Mouse (Mus musculus) limb, embryonic 11.5 days (tissue): Measurements from ENCODE around the gene P2ry12. TPM values are rescaled to one million over a fixed set of nuclear protein-coding genes. Genes with fewer than 3 reads are reported as not detected.

Experiments used
- ATAC-seq: fragments of 200-750 bp; cut with Nextera tagmentation; 2 replicates; pipeline ENCODE4 v1.8.0; 2017; ENCODE audit warnings: low read depth; ENCODE audit not compliant: insufficient number of reproducible peaks, low FRiP score, low TSS enrichment
- DNase-seq: peaks from one replicate; pipeline ENCODE4 v3.0.0-alpha.2; 2015; ENCODE audit warnings: low spot score
- H3K27ac ChIP-seq: fragments of 300-500 bp; sonication (generic); replicated peaks from 2 replicates; pipeline ENCODE4 v1.5.1; 2014; ENCODE audit warnings: low read depth, mild to moderate bottlenecking, low read length
- H3K27me3 ChIP-seq: fragments of 300-500 bp; sonication (generic); 2 replicates; pipeline ENCODE4 v1.6.1; 2014; ENCODE audit warnings: mild to moderate bottlenecking, low read length, mixed read lengths; ENCODE audit not compliant: control insufficient read depth, insufficient read depth
- H3K36me3 ChIP-seq: fragments of 300-500 bp; sonication (generic); 2 replicates; pipeline ENCODE4 v1.6.1; 2014; ENCODE audit warnings: mild to moderate bottlenecking, low read length, moderate library complexity, mixed read lengths; ENCODE audit not compliant: control insufficient read depth, insufficient read depth
- H3K4me1 ChIP-seq: fragments of 300-500 bp; sonication (generic); 2 replicates; pipeline ENCODE4 v1.6.1; 2014; ENCODE audit warnings: low read length, mixed read lengths; ENCODE audit not compliant: control insufficient read depth, insufficient read depth
- H3K4me2 ChIP-seq: fragments of 300-500 bp; sonication (generic); 2 replicates; pipeline ENCODE4 v1.6.1; 2014; ENCODE audit warnings: low read depth, mild to moderate bottlenecking, moderate library complexity; ENCODE audit not compliant: severe bottlenecking
- H3K4me3 ChIP-seq: fragments of 300-500 bp; sonication (generic); 2 replicates; pipeline ENCODE4 v1.5.1; 2014; ENCODE audit warnings: low read depth, low read length
- H3K9ac ChIP-seq: fragments of 300-500 bp; sonication (generic); 2 replicates; pipeline ENCODE4 v1.6.1; 2014; ENCODE audit warnings: mild to moderate bottlenecking, low read length
- H3K9me3 ChIP-seq: fragments of 300-500 bp; sonication (generic); 2 replicates; pipeline ENCODE4 v1.6.1; 2016; ENCODE audit warnings: low read length; ENCODE audit not compliant: control insufficient read depth
- WGBS: fragments of 180-500 bp; shearing (Covaris S2); extraction: QIAGEN DNeasy Blood & Tissue Kit; methylation state at CpG from one replicate; pipeline ENCODE4 v1.1.7; 2014; 5-methylcytosine and 5-hydroxymethylcytosine counted together
- polyA plus RNA-seq: library from polyadenylated mRNA; unstranded; fragments of >200 nt; fragmentation: Nextera tagmentation; extraction: Ambion mirVana; gene quantifications from 2 replicates; pipeline ENCODE4 v1.2.1, GENCODE M21; 2014

The P2ry12 gene
- polyA plus RNA-seq, 1 experiment from 2014 or later = 0.93 TPM

DNA sequence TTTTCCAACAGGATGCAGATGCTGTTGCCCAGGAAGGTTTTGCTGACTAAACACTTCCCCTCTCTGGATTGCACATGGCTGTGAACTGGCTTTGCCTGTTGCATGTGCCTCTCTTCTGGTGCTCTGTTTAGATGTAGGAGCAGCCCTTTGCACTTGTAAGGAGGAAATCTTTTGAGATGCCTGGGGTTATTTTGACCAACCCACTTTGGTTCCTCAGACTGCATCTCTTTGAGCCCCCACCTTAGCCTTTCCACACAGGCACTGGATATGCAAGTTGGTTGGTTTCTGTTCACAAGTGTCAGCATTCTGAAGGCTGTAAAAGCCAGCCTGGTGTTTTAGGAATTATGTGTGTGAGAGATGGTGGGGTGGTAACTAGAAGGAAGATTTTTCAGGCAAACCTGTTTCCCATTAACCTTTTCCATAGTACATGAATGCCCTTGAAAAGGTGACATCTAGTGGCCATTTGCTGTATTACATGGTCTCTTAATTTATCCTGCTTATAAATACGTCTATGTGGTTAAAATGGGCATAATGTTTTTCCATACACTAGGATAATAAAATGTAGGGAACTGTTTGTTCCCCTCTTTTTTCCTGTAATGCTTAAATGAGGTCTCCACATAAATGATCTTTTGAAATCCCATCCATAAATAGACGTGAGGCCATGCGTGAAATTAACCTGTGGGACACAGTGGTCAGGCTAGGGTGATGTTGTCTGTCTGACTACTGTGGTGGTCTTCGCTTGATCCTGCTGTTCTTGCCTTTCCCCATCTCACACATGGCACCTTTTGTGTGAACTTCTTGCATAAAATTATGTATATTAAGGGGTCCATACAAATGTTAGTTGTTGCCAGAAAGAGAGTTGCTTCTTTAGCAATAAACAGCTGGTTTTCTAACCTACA, 53.8 kb downstream of the P2ry12 start:
- DNase-seq (peak; percentile 29), ATAC-seq (peak; percentile 74)
- Histone ChIP-seq H3K9ac (no peak overlapping the region), H3K4me1 (no peaks in the 10 kb centered on the region), H3K27ac (no peak overlapping the region), H3K4me2 (no peak overlapping the region), H3K9me3 (no peaks in the 10 kb centered on the region), H3K36me3 (no peaks in the 10 kb centered on the region), H3K4me3 (no peak overlapping the region), H3K27me3 (no peaks in the 10 kb centered on the region)
- WGBS = 68% methylated on average over 4 of the region's 4 CpGs

DNA sequence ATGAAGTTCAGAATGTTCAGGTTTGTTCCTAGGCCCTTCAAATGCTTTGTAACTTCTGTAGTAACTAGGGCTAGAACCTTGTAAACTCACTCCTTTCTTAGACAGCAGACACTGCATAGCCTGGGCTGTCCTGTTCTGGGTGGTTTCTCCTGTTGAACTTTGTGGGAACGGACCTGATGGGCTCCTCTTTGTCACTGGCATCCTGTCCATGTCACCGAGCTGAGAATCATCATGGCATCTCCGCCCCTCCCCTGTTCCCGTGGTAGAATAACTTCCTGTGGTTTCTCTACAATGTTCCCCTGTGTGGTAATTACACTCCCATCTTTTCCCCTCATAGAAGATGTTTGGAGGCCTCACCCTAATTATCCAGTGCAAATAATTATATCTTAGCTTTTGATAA, 56.7 kb downstream of the P2ry12 start:
- Histone ChIP-seq H3K9ac (no peak overlapping the region), H3K9me3 (no peaks in the 10 kb centered on the region), H3K27ac (no peak overlapping the region), H3K4me1 (no peaks in the 10 kb centered on the region), H3K4me3 (no peak overlapping the region), H3K27me3 (no peaks in the 10 kb centered on the region), H3K36me3 (no peaks in the 10 kb centered on the region), H3K4me2 (no peak overlapping the region)
- no peak for ATAC-seq
- DNase-seq = no peak
- WGBS = 77% methylated on average over 4 of the region's 4 CpGs

DNA sequence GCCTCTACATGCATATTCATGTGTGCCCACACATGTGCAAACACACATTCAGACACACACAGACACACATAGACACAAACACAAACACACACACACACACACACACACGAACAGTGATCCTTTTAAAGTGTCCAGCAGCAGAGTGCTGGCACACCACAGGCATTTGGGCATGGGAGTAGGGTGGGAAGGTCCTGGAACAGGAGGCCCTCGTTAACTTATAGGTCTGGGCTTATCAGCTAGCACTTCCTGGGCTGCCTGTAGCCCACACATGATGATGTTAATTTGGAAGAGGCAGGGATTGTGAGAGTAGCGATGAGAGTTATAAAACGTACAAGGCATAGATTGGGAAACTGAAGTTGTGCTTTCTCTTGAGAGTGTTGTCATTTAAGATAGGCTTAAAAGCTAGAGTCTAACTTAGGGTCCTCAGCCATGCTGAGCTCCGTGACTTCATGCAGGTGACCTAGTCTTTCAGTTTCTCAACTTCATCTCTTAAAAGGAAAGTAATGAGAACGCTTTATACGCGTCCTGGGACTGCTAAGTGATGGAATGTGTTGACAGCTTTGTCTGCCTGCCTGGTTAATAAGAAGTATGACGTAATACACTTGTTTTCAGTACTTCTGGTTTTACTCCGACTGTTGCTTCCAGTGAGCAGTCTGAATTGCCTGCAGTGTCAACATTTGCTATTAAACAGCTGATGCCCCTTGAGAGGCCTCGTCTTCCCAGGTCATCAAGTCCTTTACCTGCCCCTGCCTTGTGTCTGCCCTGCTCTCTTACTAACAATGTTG, 57.8 kb downstream of the P2ry12 start:
- ATAC-seq (no peak), DNase-seq (no peak)
- Histone ChIP-seq H3K4me2 (no peak overlapping the region), H3K9ac (no peak overlapping the region), H3K4me1 (no peaks in the 10 kb centered on the region), H3K36me3 (no peaks in the 10 kb centered on the region), H3K27ac (no peak overlapping the region), H3K27me3 (no peaks in the 10 kb centered on the region), H3K4me3 (no peak overlapping the region), H3K9me3 (no peaks in the 10 kb centered on the region)
- 53% methylated on average over 11 of the region's 11 CpGs for WGBS

DNA sequence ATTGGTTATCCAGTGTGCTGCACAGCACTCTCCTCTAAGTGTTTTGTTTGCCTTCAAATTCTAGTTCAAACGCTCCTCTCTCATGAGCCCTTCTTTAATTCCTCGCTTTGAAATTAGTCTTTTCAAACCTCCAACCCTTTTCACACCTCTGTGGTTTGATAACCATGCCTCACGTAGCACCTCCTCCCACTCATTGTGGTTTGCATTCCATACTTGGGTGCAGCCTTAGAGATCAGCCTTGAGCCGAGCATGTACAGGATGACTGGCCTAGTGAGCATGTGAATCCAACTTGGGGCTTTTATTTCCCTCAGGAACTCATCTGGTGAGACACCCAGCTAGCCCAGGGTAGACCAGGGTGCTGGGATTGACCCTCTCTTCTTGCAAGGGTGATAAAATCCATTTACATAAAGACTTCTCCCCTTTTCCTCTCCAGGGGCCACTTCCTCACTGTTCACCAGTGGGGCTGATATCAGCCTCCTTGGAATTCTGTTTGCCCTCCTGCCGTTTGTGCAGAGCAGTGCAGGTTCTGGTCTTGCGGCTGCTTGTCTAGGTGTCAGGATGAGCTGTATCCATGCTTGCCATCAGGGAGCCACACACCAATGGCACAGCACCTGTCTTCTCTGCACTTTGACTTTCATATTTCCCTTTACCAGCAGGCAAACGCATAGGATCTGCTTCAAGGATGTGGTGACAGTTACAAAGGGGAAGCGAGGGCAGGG, 58.7 kb downstream of the P2ry12 start:
- no peak for ATAC-seq
- Histone ChIP-seq H3K4me3 (no peak overlapping the region), H3K4me2 (no peak overlapping the region), H3K36me3 (no peaks in the 10 kb centered on the region), H3K27ac (no peak overlapping the region), H3K4me1 (no peaks in the 10 kb centered on the region), H3K27me3 (no peaks in the 10 kb centered on the region), H3K9me3 (no peaks in the 10 kb centered on the region), H3K9ac (no peak overlapping the region)
- no peak for DNase-seq
- WGBS = 76% methylated on average over 8 of the region's 8 CpGs

DNA sequence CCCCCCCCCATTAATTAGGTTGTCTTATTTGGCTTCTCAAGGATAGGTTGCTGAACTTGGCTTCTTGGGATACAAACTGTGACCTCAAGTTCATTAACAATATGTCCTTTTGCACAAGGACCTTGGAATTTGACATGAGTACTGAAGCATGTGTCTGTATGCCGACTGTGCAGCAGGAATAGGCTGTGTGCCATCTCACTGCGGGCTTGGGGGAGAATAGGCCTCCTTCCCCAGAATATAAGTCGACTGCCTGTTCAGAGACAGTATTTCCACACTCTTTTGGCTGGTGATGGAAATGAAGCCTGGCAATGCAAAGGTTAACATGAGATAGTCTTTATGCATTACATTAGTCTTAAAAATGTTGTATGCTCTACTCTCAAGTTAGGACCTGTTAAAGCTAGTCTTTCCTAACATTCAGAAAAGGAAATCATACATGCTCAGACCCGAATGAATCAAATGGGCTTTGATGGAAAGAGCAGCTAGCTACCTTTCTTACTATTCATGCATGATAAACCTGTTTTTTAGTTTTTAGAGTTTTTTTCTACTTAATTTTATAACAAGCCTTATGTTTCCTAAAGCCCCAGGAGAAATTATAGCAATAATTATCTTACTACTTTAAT, 65.2 kb downstream of the P2ry12 start:
- Histone ChIP-seq H3K27ac (no peak overlapping the region), H3K9me3 (no peaks in the 10 kb centered on the region), H3K4me2 (no peak overlapping the region), H3K9ac (no peak overlapping the region), H3K27me3 (no peaks in the 10 kb centered on the region), H3K4me3 (no peak overlapping the region), H3K36me3 (no peaks in the 10 kb centered on the region), H3K4me1 (no peaks in the 10 kb centered on the region)
- WGBS = 80% methylated on average over 4 of the region's 4 CpGs
- ATAC-seq = no peak
- DNase-seq = peak; percentile 3

DNA sequence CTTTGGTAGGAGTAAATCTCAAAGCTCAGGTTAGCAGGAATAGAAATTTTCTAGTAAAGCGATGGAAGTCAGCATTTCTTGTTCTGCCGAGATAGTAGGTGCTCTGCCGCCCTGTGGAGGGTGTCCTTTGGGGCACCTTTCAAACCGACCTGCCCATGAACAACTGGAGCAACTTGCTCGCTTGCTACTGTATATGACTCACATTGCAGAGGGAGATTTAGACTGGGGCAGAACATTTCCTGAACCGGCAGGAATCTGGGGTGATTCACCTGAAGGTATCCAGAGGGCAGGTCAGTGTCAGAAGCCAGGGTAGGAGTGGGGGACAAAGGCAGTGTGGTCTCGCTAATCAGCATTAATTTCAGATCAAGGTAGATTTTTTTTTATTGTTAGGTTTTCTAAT, 67.7 kb downstream of the P2ry12 start, which contains the start of gene Gpr87:
TSS of gene Gpr87 (minus strand) at position 167 of the 400 bp plus-strand sequence.
- 83% methylated on average over 7 of the region's 7 CpGs for WGBS
- Histone ChIP-seq H3K27me3 (no peaks in the 10 kb centered on the region), H3K27ac (no peak within 1 kb of the TSS), H3K9ac (no peak within 1 kb of the TSS), H3K36me3 (no peaks in the 10 kb centered on the region), H3K4me2 (no peak within 1 kb of the TSS), H3K4me3 (no peak within 1 kb of the TSS), H3K4me1 (no peaks in the 10 kb centered on the region), H3K9me3 (no peaks in the 10 kb centered on the region)
- DNase-seq (no peak), ATAC-seq (no peak)

DNA sequence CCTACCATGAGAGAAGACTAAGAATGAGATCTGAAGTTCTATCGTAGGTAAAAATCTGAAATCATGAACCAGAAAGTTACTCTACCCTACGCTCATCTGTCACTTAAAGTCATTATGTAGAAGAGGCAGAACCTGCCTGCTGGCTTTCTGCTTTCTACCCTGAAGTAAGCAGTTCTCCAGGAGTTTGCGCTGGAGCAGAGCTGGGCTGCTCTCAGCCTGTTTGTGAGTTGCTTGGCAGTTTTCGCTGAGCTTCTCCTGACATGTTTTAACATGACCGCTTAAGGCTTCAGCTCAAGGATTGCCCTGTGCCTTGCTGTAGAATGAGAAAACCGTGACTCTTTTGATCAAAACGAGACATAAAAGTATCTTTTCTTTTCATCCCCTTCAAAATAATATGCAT, 68.6 kb downstream of the P2ry12 start:
- 86% methylated on average over 7 of the region's 7 CpGs for WGBS
- H3K4me2 ChIP-seq = no peak overlapping the region
- no peaks in the 10 kb centered on the region for H3K27me3 ChIP-seq
- H3K27ac ChIP-seq = no peak overlapping the region
- H3K4me1 ChIP-seq = no peaks in the 10 kb centered on the region
- H3K9ac ChIP-seq = no peak overlapping the region
- no peak overlapping the region for H3K4me3 ChIP-seq
- H3K36me3 ChIP-seq = no peaks in the 10 kb centered on the region
- no peaks in the 10 kb centered on the region for H3K9me3 ChIP-seq
- no peak for ATAC-seq
- no peak for DNase-seq

DNA sequence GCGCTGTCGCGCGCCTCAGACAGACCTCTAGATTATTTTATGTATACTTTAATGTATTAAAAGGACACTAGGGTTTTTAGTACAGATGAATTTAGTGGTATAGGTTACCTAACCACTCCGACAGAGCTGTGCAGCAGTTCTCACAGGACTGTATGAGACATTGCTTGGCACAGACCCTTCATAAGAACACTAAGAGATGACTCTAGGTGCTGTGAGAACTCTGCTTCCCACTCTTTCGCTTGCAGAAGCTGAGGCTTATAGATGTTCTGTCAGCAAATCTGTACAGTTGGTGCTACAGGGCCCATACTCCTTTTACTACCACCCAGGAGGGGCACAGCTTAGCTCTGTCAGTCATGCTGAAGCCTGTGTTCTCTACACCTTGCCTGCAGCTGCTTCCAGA, 71.0 kb downstream of the P2ry12 start:
- no peak for ATAC-seq
- Histone ChIP-seq H3K4me2 (no peak overlapping the region), H3K9me3 (no peaks in the 10 kb centered on the region), H3K36me3 (no peaks in the 10 kb centered on the region), H3K4me1 (no peaks in the 10 kb centered on the region), H3K27ac (no peak overlapping the region), H3K27me3 (no peaks in the 10 kb centered on the region), H3K9ac (no peak overlapping the region), H3K4me3 (no peak overlapping the region)
- 93% methylated on average over 6 of the region's 6 CpGs for WGBS
- DNase-seq = no peak
